Mouse (Mus musculus): Measurements from ENCODE around the gene Itgb4.

GRCm38 (mm10) chr11:116040593-116040992 lies 66.1 kb downstream of the Itgb4 start:
- TF ChIP-seq CTCF (IDR thresholded peaks at IDR 0.05; ENCODE audit: low read depth, low read length) (no peak), POLR2A (IDR thresholded peaks at IDR 0.05; ENCODE audit: borderline replicate concordance, low read depth, low read length) (no peak)
